Mouse (Mus musculus) embryonic facial prominence, embryonic 13.5 days (tissue): ENCODE data around the gene Plekhg2. TPM values are rescaled to one million over a fixed set of nuclear protein-coding genes. Genes with fewer than 3 reads are reported as not detected.
A peak's percentile ranks its signal among the peaks of the same experiment; 100 is the strongest.

Experiments used
- ATAC-seq: fragments of 200-750 bp; cut with Nextera tagmentation; 2 replicates; pipeline ENCODE4 v1.8.0; 2017; ENCODE audit warnings: low read depth; ENCODE audit not compliant: insufficient number of reproducible peaks, insufficient read depth, low FRiP score, low TSS enrichment
- H3K27ac ChIP-seq: fragments of 300-500 bp; sonication (generic); 2 replicates; pipeline ENCODE4 v1.5.1; 2015; ENCODE audit warnings: moderate library complexity, mild to moderate bottlenecking, inconsistent platforms
- H3K27me3 ChIP-seq: fragments of 300-500 bp; sonication (generic); 2 replicates; pipeline ENCODE4 v1.6.1; 2015; ENCODE audit warnings: mild to moderate bottlenecking, inconsistent platforms
- H3K36me3 ChIP-seq: fragments of 300-500 bp; sonication (generic); 2 replicates; pipeline ENCODE4 v1.6.1; 2015; ENCODE audit warnings: mild to moderate bottlenecking, inconsistent platforms
- H3K4me1 ChIP-seq: fragments of 300-500 bp; sonication (generic); 2 replicates; pipeline ENCODE4 v1.6.1; 2015; ENCODE audit warnings: inconsistent platforms
- H3K4me2 ChIP-seq: fragments of 300-500 bp; sonication (generic); 2 replicates; pipeline ENCODE4 v1.6.1; 2015; ENCODE audit warnings: moderate library complexity, mild to moderate bottlenecking, inconsistent platforms
- H3K4me3 ChIP-seq: fragments of 300-500 bp; sonication (generic); 2 replicates; pipeline ENCODE4 v1.5.1; 2015; ENCODE audit warnings: mild to moderate bottlenecking, inconsistent platforms
- H3K9ac ChIP-seq: fragments of 300-500 bp; sonication (generic); 2 replicates; pipeline ENCODE4 v1.6.1; 2015; ENCODE audit warnings: mild to moderate bottlenecking, inconsistent platforms
- H3K9me3 ChIP-seq: fragments of 300-500 bp; sonication (generic); 2 replicates; pipeline ENCODE4 v1.6.1; 2016; ENCODE audit warnings: inconsistent platforms
- WGBS: fragments of 180-500 bp; shearing (Covaris S2); methylation state at CpG from one replicate; pipeline ENCODE4 v1.1.7; 2015; ENCODE audit warnings: mixed read lengths; 5-methylcytosine and 5-hydroxymethylcytosine counted together
- polyA plus RNA-seq: library from polyadenylated mRNA; unstranded; fragments of >200 nt; fragmentation: Nextera tagmentation; extraction: Ambion mirVana; gene quantifications from 2 replicates; pipeline ENCODE4 v1.2.1, GENCODE M21; 2015

The Plekhg2 gene
- polyA plus RNA-seq, 1 experiment from 2014 or later: 109 TPM

- peak overlapping the region; percentile 98 for H3K27ac ChIP-seq
- peaks cover 21% of the 10 kb centered on the region for H3K36me3 ChIP-seq
- ATAC-seq: no peak; the same call in 1 of the 2 replicates
- H3K4me2 ChIP-seq: peak overlapping the region; percentile 75
- peak overlapping the region; percentile 40 for H3K4me3 ChIP-seq
- no peaks in the 10 kb centered on the region for H3K27me3 ChIP-seq
- peaks cover 51% of the 10 kb centered on the region for H3K4me1 ChIP-seq
- no peaks in the 10 kb centered on the region for H3K9me3 ChIP-seq
- peak overlapping the region; percentile 73 for H3K9ac ChIP-seq
- WGBS: 43% methylated on average over 10 of the region's 12 CpGs
Observed at GRCm38 (mm10) chr7:28382347-28382951, 10.1 kb upstream of the Plekhg2 start.

- Histone ChIP-seq H3K4me3 (peak overlapping the region; percentile 40), H3K27ac (peak overlapping the region; percentile 98), H3K4me1 (peaks cover 56% of the 10 kb centered on the region), H3K9ac (peak overlapping the region; percentile 73), H3K36me3 (peaks cover 23% of the 10 kb centered on the region), H3K4me2 (peak overlapping the region; percentile 75), H3K9me3 (no peaks in the 10 kb centered on the region), H3K27me3 (no peaks in the 10 kb centered on the region)
- peak; percentile 69 for ATAC-seq
- WGBS: 0% methylated on average over 20 of the region's 20 CpGs
Observed at GRCm38 (mm10) chr7:28381938-28382337, 9.5 kb upstream of the Plekhg2 start.

DNA sequence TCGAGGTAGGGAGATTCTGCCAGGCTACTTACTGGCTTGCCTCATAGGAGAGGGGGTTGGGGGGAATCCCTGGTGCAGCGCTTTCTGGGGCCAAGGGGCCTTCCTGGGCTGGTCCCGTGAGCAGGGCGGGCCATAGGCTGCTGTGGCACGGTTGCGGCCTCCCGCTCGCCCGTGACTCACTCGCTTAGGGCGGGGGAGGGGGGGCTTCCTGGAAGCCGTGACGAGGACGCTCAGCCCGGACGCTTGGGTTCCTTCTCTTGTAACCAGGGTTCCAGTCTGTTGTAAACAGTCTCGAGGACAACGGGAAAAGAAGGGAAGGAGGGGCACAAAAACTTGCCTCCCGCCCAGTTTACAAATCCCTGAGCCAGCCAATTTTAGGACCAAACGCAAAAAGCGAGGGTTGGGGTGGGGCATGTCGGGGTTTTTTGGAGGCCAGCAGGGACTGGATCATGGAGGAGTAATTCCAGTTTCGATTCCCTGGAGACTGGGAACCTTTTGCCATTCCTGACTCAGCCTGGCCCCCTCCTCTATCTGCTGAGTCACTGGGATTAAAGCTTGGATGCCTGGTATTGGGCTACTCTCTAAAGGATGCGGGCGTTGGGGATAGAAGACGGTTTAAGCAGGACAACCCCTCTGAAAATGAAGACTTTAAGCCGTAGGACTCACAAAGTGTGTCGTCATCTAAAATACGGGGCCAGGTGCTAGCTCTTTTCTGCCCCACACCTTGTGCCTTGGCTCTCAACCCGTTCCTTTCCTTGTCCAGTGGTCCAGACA is 8.8 kb upstream of the Plekhg2 start:
- H3K4me3 ChIP-seq: peak overlapping the region; percentile 40
- peaks cover 23% of the 10 kb centered on the region for H3K36me3 ChIP-seq
- H3K27me3 ChIP-seq: no peaks in the 10 kb centered on the region
- peaks cover 61% of the 10 kb centered on the region for H3K4me1 ChIP-seq
- H3K9me3 ChIP-seq: no peaks in the 10 kb centered on the region
- peak overlapping the region; percentile 75 for H3K4me2 ChIP-seq
- 3% methylated on average over 30 of the region's 30 CpGs for WGBS
- no peak for ATAC-seq
- peak overlapping the region; percentile 73 for H3K9ac ChIP-seq
- peak overlapping the region; percentile 98 for H3K27ac ChIP-seq

DNA sequence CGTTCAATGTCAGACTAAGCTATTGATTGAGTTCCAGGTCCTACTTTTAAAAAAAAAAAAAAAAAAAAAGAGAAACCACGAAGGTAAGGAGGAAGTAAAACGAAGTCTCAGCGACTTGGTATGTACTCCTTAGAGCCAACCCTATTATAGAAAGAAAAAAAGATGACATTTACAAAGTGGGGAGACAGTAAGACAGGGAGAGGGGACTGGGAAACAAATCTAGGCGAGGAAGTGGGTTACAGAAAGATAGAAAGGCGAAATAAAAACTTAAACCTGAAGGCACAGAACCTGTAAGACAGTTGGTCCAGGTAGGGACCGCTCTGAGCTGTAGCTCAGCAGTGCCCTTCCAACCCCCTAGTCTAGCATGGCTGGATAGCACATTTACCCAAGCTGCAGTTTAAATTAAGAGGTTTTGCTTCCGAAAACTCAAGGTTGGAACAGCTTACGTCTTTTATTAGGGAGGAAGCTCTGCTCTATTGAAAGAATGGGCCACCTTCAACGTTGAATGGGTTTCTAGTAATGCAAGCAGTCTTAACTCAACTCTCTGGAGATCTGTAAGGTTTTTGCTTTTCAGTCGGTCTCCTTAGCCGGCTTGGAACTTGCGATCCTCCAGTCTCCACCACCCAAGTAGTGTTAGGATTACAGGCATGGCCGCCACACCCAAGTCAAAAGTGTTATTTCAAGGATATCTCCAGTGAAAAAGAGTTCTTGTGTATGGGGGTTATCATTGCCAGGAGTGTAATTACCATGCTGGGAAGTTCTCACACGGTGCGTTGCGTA is 8.0 kb upstream of the Plekhg2 start, which contains the start of gene Zfp36:
TSS of gene Zfp36 (minus strand) at position 17 of the 780 bp plus-strand sequence.
- peaks cover 64% of the 10 kb centered on the region for H3K4me1 ChIP-seq
- H3K36me3 ChIP-seq: peaks cover 16% of the 10 kb centered on the region
- no peaks in the 10 kb centered on the region for H3K27me3 ChIP-seq
- peak within 1 kb of the TSS; percentile 63 for H3K4me3 ChIP-seq
- H3K9ac ChIP-seq: peak within 1 kb of the TSS; percentile 87
- ATAC-seq: no peak
- peak within 1 kb of the TSS; percentile 98 for H3K27ac ChIP-seq
- H3K4me2 ChIP-seq: peak within 1 kb of the TSS; percentile 95
- 41% methylated on average over 17 of the region's 17 CpGs for WGBS
- no peaks in the 10 kb centered on the region for H3K9me3 ChIP-seq

- 1% methylated on average over 53 of the region's 53 CpGs for WGBS
- H3K4me1 ChIP-seq: peaks cover 71% of the 10 kb centered on the region
- ATAC-seq: peak; percentile 39; the same call in 1 of the 2 replicates
Observed at GRCm38 (mm10) chr7:28378769-28379651, 6.6 kb upstream of the Plekhg2 start.

DNA sequence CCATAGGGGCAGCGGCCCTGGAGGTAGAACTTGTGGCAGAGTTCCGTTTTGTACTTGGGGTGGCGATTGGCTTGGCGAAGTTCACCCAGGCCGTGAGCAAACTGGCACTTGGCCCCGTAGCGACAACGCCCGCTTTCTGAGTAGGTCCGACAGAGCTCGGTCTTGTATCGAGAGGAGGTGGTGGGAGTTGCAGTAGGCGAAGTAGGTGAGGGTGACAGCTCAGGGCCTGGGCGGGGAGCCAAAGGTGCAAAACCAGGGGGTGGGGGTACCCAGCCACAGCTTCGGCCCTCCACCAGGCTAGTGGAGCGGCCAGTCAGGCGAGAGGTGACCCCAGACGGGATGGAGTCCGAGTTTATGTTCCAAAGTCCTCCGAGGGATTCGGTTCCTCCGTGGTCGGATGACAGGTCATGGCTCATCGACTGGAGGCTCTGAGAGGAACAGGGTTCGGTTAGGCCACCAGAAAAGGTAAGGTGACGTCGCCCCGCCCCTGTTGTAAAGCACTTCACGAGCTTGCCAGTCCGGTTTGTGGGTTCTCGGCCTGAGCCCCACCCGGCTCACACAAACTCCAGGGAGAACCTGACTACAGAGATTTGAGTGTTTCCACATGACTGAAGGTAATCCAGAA is 5.8 kb upstream of the Plekhg2 start:
- Histone ChIP-seq H3K36me3 (peaks cover 12% of the 10 kb centered on the region), H3K27me3 (no peaks in the 10 kb centered on the region), H3K4me1 (peaks cover 73% of the 10 kb centered on the region), H3K4me3 (peak overlapping the region; percentile 63), H3K4me2 (peak overlapping the region; percentile 95), H3K27ac (peak overlapping the region; percentile 98), H3K9me3 (no peaks in the 10 kb centered on the region), H3K9ac (peak overlapping the region; percentile 87)
- WGBS: 41% methylated on average over 32 of the region's 32 CpGs
- ATAC-seq: no peak

More at GRCm38 (mm10) chr7:28378769-28379651, 6.6 kb upstream of the Plekhg2 start:
- Histone ChIP-seq H3K27ac (peak overlapping the region; percentile 98), H3K9ac (peak overlapping the region; percentile 87), H3K27me3 (no peaks in the 10 kb centered on the region), H3K9me3 (no peaks in the 10 kb centered on the region), H3K4me3 (peak overlapping the region; percentile 63), H3K36me3 (peaks cover 12% of the 10 kb centered on the region), H3K4me2 (peak overlapping the region; percentile 95)

GRCm38 (mm10) chr7:28377190-28378065 is 5.0 kb upstream of the Plekhg2 start:
- ATAC-seq: no peak
- no peaks in the 10 kb centered on the region for H3K9me3 ChIP-seq
- H3K27ac ChIP-seq: peak overlapping the region; percentile 98
- peaks cover 66% of the 10 kb centered on the region for H3K4me1 ChIP-seq
- H3K27me3 ChIP-seq: no peaks in the 10 kb centered on the region
- peak overlapping the region; percentile 63 for H3K4me3 ChIP-seq
- WGBS: 70% methylated on average over 18 of the region's 18 CpGs
- peak overlapping the region; percentile 95 for H3K4me2 ChIP-seq
- peak overlapping the region; percentile 87 for H3K9ac ChIP-seq
- H3K36me3 ChIP-seq: peaks cover 12% of the 10 kb centered on the region

- Histone ChIP-seq H3K9ac (peak overlapping the region; percentile 80), H3K27me3 (no peaks in the 10 kb centered on the region), H3K4me2 (peak overlapping the region; percentile 95), H3K36me3 (peaks cover 12% of the 10 kb centered on the region), H3K4me1 (peaks cover 55% of the 10 kb centered on the region), H3K27ac (peak overlapping the region; percentile 98), H3K9me3 (no peaks in the 10 kb centered on the region), H3K4me3 (peak overlapping the region; percentile 45)
- ATAC-seq: no peak
- WGBS: 3% methylated on average over 30 of the region's 30 CpGs
Observed at GRCm38 (mm10) chr7:28376011-28376771, 3.8 kb upstream of the Plekhg2 start.

DNA sequence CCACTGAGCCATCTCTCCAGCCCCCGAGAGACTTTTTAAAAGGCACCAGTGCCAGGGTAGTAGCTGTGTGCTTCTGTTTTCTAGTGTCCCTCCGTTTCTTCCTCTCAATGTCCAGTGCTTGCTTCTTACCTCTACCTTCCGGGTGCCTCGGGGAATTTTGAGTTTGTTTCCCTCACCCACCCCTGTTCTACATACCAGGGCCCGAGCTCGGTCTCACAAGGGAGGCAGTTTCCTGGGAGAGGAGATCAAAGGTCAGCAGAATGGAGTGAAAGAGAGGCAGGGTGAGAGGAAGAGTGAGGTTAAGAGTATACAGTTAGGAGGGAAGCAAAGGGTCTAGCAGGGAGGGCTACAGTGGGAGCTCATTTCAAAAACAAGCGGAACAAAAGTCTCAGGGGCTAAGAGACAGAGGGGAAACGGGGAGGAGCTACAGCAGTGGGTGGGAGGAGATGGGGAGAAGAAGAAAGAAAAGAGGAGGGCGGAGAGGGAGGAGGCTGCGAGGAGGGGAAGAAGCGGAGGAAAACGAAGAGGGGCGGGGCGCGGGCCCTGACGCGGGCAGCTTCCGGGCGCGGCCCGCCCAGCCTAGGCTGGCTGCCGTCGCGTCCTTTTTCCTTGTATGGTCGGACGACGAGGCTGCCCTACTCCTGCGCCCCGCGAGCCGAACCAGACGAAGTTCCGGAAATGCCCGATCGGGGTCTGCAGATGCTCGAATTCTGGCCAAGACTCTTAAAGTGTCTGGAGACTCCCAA is 3.0 kb upstream of the Plekhg2 start:
- peak overlapping the region; percentile 80 for H3K9ac ChIP-seq
- peaks cover 53% of the 10 kb centered on the region for H3K4me1 ChIP-seq
- H3K27ac ChIP-seq: peak overlapping the region; percentile 98
- WGBS: under 1% methylated on average over 36 of the region's 36 CpGs
- H3K36me3 ChIP-seq: peaks cover 13% of the 10 kb centered on the region
- no peaks in the 10 kb centered on the region for H3K9me3 ChIP-seq
- peak overlapping the region; percentile 45 for H3K4me3 ChIP-seq
- no peaks in the 10 kb centered on the region for H3K27me3 ChIP-seq
- ATAC-seq: peak; percentile 39
- peak overlapping the region; percentile 95 for H3K4me2 ChIP-seq
